Mouse (Mus musculus) lung, postnatal 0 days (tissue): ENCODE data around the gene Sh3bp4. TPM values are rescaled to one million over a fixed set of nuclear protein-coding genes. Genes with fewer than 3 reads are reported as not detected.

Source experiments
- ATAC-seq: fragments of 200-750 bp; cut with Nextera tagmentation; 2 replicates; pipeline ENCODE4 v1.8.0; 2017; ENCODE audit warnings: moderate library complexity
- DNase-seq: peaks from one replicate; pipeline ENCODE4 v3.0.0-alpha.2; 2016; ENCODE audit warnings: low spot score
- H3K27ac ChIP-seq: fragments of 300-500 bp; sonication (generic); 2 replicates; pipeline ENCODE4 v1.5.1; 2014; ENCODE audit warnings: antibody characterized with exemption, mild to moderate bottlenecking, low read length, mixed read lengths
- H3K27me3 ChIP-seq: fragments of 300-500 bp; sonication (generic); replicated peaks from 2 replicates; pipeline ENCODE4 v1.6.1; 2014; ENCODE audit warnings: low read length, mixed read lengths; ENCODE audit not compliant: insufficient read depth
- H3K36me3 ChIP-seq: fragments of 300-500 bp; sonication (generic); 2 replicates; pipeline ENCODE4 v1.6.1; 2014; ENCODE audit warnings: low read length, mixed read lengths; ENCODE audit not compliant: insufficient read depth
- H3K4me1 ChIP-seq: fragments of 300-500 bp; sonication (generic); 2 replicates; pipeline ENCODE4 v1.6.1; 2014; ENCODE audit warnings: antibody characterized with exemption, low read depth, low read length, mixed read lengths; ENCODE audit not compliant: insufficient read depth
- H3K4me2 ChIP-seq: fragments of 300-500 bp; sonication (generic); replicated peaks from 2 replicates; pipeline ENCODE4 v1.6.1; 2014; ENCODE audit warnings: low read depth, mild to moderate bottlenecking, low read length, moderate library complexity, mixed read lengths
- H3K4me3 ChIP-seq: fragments of 300-500 bp; sonication (generic); 2 replicates; pipeline ENCODE4 v1.5.1; 2014; ENCODE audit warnings: low read depth, low read length
- H3K9ac ChIP-seq: fragments of 300-500 bp; sonication (generic); replicated peaks from 2 replicates; pipeline ENCODE4 v1.6.1; 2014; ENCODE audit warnings: low read depth, mild to moderate bottlenecking
- H3K9me3 ChIP-seq: fragments of 300-500 bp; sonication (generic); 2 replicates; pipeline ENCODE4 v1.6.1; 2016; ENCODE audit warnings: low read length, mixed read lengths
- CTCF ChIP-seq: IDR thresholded peaks from 2 replicates; pipeline ENCODE4 v1.5.1; 2016; ENCODE audit warnings: antibody characterized with exemption, mild to moderate bottlenecking
- EP300 ChIP-seq: IDR thresholded peaks from 2 replicates; pipeline ENCODE4 v1.6.1; 2016; ENCODE audit warnings: antibody characterized with exemption, mild to moderate bottlenecking, control low read depth
- WGBS: fragments of 180-500 bp; shearing (Covaris S2); extraction: QIAGEN DNeasy Blood & Tissue Kit; methylation state at CpG from one replicate; pipeline ENCODE4 v1.1.7; 2014; 5-methylcytosine and 5-hydroxymethylcytosine counted together
- polyA plus RNA-seq: library from polyadenylated mRNA; unstranded; fragments of >200 nt; fragmentation: Nextera tagmentation; extraction: Ambion mirVana; gene quantifications from 2 replicates; pipeline ENCODE4 v1.2.1, GENCODE M21; 2015

Gene Sh3bp4
- polyA plus RNA-seq, 1 experiment from 2014 or later = 18.9 TPM

GRCm38 (mm10) chr1:89049506-89049905 is 20.7 kb upstream of the Sh3bp4 start:
- no peaks in the 10 kb centered on the region for H3K9me3 ChIP-seq
- no peak overlapping the region for H3K27ac ChIP-seq
- no peak overlapping the region for H3K9ac ChIP-seq
- H3K4me3 ChIP-seq = no peak overlapping the region
- TF ChIP-seq EP300 (no peak), CTCF (no peak)
- no peak overlapping the region for H3K4me2 ChIP-seq
- no peaks in the 10 kb centered on the region for H3K4me1 ChIP-seq
- no peak for ATAC-seq
- WGBS = 89% methylated on average over 4 of the region's 4 CpGs
- H3K27me3 ChIP-seq = no peaks in the 10 kb centered on the region
- H3K36me3 ChIP-seq = no peaks in the 10 kb centered on the region
- no peak for DNase-seq

GRCm38 (mm10) chr1:89056175-89056574 is 14.0 kb upstream of the Sh3bp4 start:
- no peaks in the 10 kb centered on the region for H3K4me1 ChIP-seq
- no peaks in the 10 kb centered on the region for H3K27me3 ChIP-seq
- H3K27ac ChIP-seq = no peak overlapping the region
- H3K36me3 ChIP-seq = no peaks in the 10 kb centered on the region
- no peaks in the 10 kb centered on the region for H3K9me3 ChIP-seq
- H3K4me3 ChIP-seq = no peak overlapping the region
- TF ChIP-seq CTCF = no peak
- TF ChIP-seq EP300 = no peak
- H3K9ac ChIP-seq = no peak overlapping the region
- no peak for DNase-seq
- ATAC-seq = no peak
- H3K4me2 ChIP-seq = no peak overlapping the region
- 44% methylated on average over 1 of the region's 1 CpGs for WGBS

GRCm38 (mm10) chr1:89057430-89057829 is 12.8 kb upstream of the Sh3bp4 start:
- TF ChIP-seq CTCF (no peak; the same call in 1 of the 2 replicates), EP300 (no peak)
- no peaks in the 10 kb centered on the region for H3K27me3 ChIP-seq
- DNase-seq (no peak), ATAC-seq (no peak)
- H3K9me3 ChIP-seq = no peaks in the 10 kb centered on the region
- no peak overlapping the region for H3K4me2 ChIP-seq
- H3K36me3 ChIP-seq = no peaks in the 10 kb centered on the region
- 55% methylated on average over 3 of the region's 3 CpGs for WGBS
- H3K27ac ChIP-seq = no peak overlapping the region
- H3K4me1 ChIP-seq = no peaks in the 10 kb centered on the region
- H3K4me3 ChIP-seq = no peak overlapping the region
- no peak overlapping the region for H3K9ac ChIP-seq

GRCm38 (mm10) chr1:89058011-89058410 is 12.2 kb upstream of the Sh3bp4 start:
- ATAC-seq (no peak), DNase-seq (no peak)
- Histone ChIP-seq H3K27me3 (no peaks in the 10 kb centered on the region), H3K4me1 (no peaks in the 10 kb centered on the region), H3K4me2 (no peak overlapping the region), H3K9me3 (no peaks in the 10 kb centered on the region), H3K9ac (no peak overlapping the region), H3K36me3 (no peaks in the 10 kb centered on the region), H3K27ac (no peak overlapping the region), H3K4me3 (no peak overlapping the region)
- TF ChIP-seq EP300 (no peak), CTCF (peak; percentile 53)
- WGBS = 82% methylated on average over 1 of the region's 1 CpGs

GRCm38 (mm10) chr1:89062977-89063376 is 7.2 kb upstream of the Sh3bp4 start:
- peak; percentile 72 for DNase-seq
- Histone ChIP-seq H3K4me2 (no peak overlapping the region), H3K9me3 (no peaks in the 10 kb centered on the region), H3K36me3 (no peaks in the 10 kb centered on the region), H3K4me3 (no peak overlapping the region), H3K27ac (0 out of 2 replicates have a peak overlapping the region, but pooled peaks have one; percentile 9), H3K27me3 (no peaks in the 10 kb centered on the region), H3K4me1 (no peaks in the 10 kb centered on the region), H3K9ac (no peak overlapping the region)
- no peak for TF ChIP-seq CTCF
- peak; percentile 61 for TF ChIP-seq EP300
- ATAC-seq = peak; percentile 77
- WGBS = 35% methylated on average over 4 of the region's 4 CpGs

GRCm38 (mm10) chr1:89063800-89064199 is 6.4 kb upstream of the Sh3bp4 start:
- Histone ChIP-seq H3K4me3 (no peak overlapping the region), H3K4me1 (0 out of 2 replicates have a peak, but pooled peaks cover 3% of the 10 kb centered on the region), H3K27ac (no peak overlapping the region), H3K4me2 (no peak overlapping the region), H3K9me3 (no peaks in the 10 kb centered on the region), H3K9ac (no peak overlapping the region), H3K36me3 (no peaks in the 10 kb centered on the region), H3K27me3 (no peaks in the 10 kb centered on the region)
- ATAC-seq (no peak), DNase-seq (no peak)
- TF ChIP-seq EP300 (no peak), CTCF (no peak)
- 77% methylated on average over 3 of the region's 3 CpGs for WGBS

- H3K4me2 ChIP-seq = no peak overlapping the region
- H3K9ac ChIP-seq = no peak overlapping the region
- H3K27ac ChIP-seq = peak overlapping the region; percentile 93; the same call in 1 of the 2 replicates
- H3K4me1 ChIP-seq = peaks cover 15% of the 10 kb centered on the region; the same call in 1 of the 2 replicates
- no peak for TF ChIP-seq CTCF
- no peaks in the 10 kb centered on the region for H3K36me3 ChIP-seq
- ATAC-seq (no peak), DNase-seq (peak; percentile 28)
- H3K27me3 ChIP-seq = no peaks in the 10 kb centered on the region
- WGBS = 64% methylated on average over 5 of the region's 5 CpGs
- no peak overlapping the region for H3K4me3 ChIP-seq
- H3K9me3 ChIP-seq = no peaks in the 10 kb centered on the region
Measured at GRCm38 (mm10) chr1:89068812-89069211, 1.4 kb upstream of the Sh3bp4 start.
